Mouse (Mus musculus) forebrain, embryonic 12.5 days (tissue): ENCODE data around the gene Slfnl1. TPM values are rescaled to one million over a fixed set of nuclear protein-coding genes. Genes with fewer than 3 reads are reported as not detected.
A peak's percentile ranks its signal among the peaks of the same experiment; 100 is the strongest.

Experiments
- ATAC-seq: fragments of 200-750 bp; cut with Nextera tagmentation; 2 replicates; pipeline ENCODE4 v1.8.0; 2017; ENCODE audit warnings: moderate TSS enrichment; ENCODE audit not compliant: low FRiP score
- H3K27ac ChIP-seq: fragments of 300-500 bp; sonication (generic); 2 replicates; pipeline ENCODE4 v1.5.1; 2016; ENCODE audit warnings: mild to moderate bottlenecking
- H3K27me3 ChIP-seq: fragments of 300-500 bp; sonication (generic); 2 replicates; pipeline ENCODE4 v1.6.1; 2016; ENCODE audit warnings: mild to moderate bottlenecking
- H3K36me3 ChIP-seq: fragments of 300-500 bp; sonication (generic); replicated peaks from 2 replicates; pipeline ENCODE4 v1.6.1; 2016; ENCODE audit warnings: mild to moderate bottlenecking
- H3K4me1 ChIP-seq: fragments of 300-500 bp; sonication (generic); 2 replicates; pipeline ENCODE4 v1.6.1; 2016
- H3K4me2 ChIP-seq: fragments of 300-500 bp; sonication (generic); 2 replicates; pipeline ENCODE4 v1.6.1; 2016; ENCODE audit warnings: mild to moderate bottlenecking, moderate library complexity
- H3K4me3 ChIP-seq: fragments of 300-500 bp; sonication (generic); replicated peaks from 2 replicates; pipeline ENCODE4 v1.5.1; 2016; ENCODE audit warnings: mild to moderate bottlenecking
- H3K9ac ChIP-seq: fragments of 300-500 bp; sonication (generic); 2 replicates; pipeline ENCODE4 v1.6.1; 2016; ENCODE audit warnings: mild to moderate bottlenecking
- H3K9me3 ChIP-seq: fragments of 300-500 bp; sonication (generic); 2 replicates; pipeline ENCODE4 v1.6.1; 2016
- WGBS: fragments of 180-500 bp; shearing (Covaris S2); methylation state at CpG from one replicate; pipeline ENCODE4 v1.1.7; 2016; 5-methylcytosine and 5-hydroxymethylcytosine counted together
- polyA plus RNA-seq: library from polyadenylated mRNA; unstranded; fragments of >200 nt; fragmentation: Nextera tagmentation; extraction: Ambion mirVana; gene quantifications from 2 replicates; pipeline ENCODE4 v1.2.1, GENCODE M21; 2016

The Slfnl1 gene
- polyA plus RNA-seq, 1 experiment from 2014 or later: not detected

GRCm38 (mm10) chr4:120544896-120545295 is 12.9 kb downstream of the Slfnl1 start:
- WGBS: 84% methylated on average over 1 of the region's 1 CpGs
- no peak for ATAC-seq
- H3K4me2 ChIP-seq: no peak overlapping the region
- H3K9me3 ChIP-seq: no peaks in the 10 kb centered on the region
- no peak overlapping the region for H3K27ac ChIP-seq
- no peaks in the 10 kb centered on the region for H3K4me1 ChIP-seq
- H3K36me3 ChIP-seq: peaks cover 94% of the 10 kb centered on the region
- no peaks in the 10 kb centered on the region for H3K27me3 ChIP-seq
- H3K4me3 ChIP-seq: no peak overlapping the region
- H3K9ac ChIP-seq: no peak overlapping the region

DNA sequence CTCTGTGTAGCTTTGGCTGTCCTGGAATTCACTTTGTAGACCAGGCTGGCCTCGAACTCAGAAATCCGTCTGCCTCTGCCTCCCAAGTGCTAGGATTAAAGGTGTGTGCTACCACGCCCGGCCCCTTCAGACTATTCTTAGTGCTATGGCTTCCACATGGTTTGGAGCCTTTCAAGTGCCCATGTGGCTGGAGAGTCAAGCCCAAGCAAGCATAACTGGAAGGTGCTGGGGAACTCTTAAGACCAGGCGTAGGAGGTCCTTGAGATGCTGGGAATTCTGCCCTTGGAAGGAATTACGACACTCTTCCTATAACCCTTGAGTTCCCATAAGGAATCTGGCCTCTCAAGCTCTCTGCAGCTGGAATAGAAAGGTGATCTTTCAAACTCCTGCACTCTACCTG is 24.6 kb downstream of the Slfnl1 start:
- no peak overlapping the region for H3K4me2 ChIP-seq
- H3K9me3 ChIP-seq: no peaks in the 10 kb centered on the region
- H3K27ac ChIP-seq: no peak overlapping the region
- H3K4me3 ChIP-seq: no peak overlapping the region
- H3K27me3 ChIP-seq: no peaks in the 10 kb centered on the region
- no peak for ATAC-seq
- H3K9ac ChIP-seq: no peak overlapping the region
- 96% methylated on average over 6 of the region's 6 CpGs for WGBS
- H3K4me1 ChIP-seq: no peaks in the 10 kb centered on the region
- H3K36me3 ChIP-seq: peaks cover 91% of the 10 kb centered on the region

DNA sequence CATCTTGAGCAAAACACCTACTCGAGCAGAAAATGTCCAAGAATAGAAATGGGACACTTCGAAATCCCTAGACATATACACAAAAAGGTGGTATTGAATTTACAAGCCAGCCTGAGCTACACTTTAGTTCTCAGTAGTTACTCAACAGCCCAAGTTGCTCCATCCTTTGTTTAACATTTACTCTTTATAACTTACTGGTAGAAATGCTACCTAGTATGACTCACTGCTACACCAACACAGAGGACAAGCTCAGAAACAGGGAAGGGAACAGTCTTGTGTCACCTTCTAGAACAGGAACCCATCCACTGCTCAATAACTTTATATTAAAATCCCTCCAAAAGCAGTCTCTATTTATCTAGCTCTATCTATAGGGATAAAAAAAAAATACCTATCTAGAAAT is 33.7 kb downstream of the Slfnl1 start:
- Histone ChIP-seq H3K27ac (no peak overlapping the region), H3K4me3 (no peak overlapping the region), H3K4me2 (no peak overlapping the region), H3K36me3 (peaks cover 49% of the 10 kb centered on the region), H3K4me1 (peaks cover 20% of the 10 kb centered on the region), H3K9me3 (no peaks in the 10 kb centered on the region), H3K27me3 (no peaks in the 10 kb centered on the region), H3K9ac (no peak overlapping the region)
- 90% methylated on average over 2 of the region's 2 CpGs for WGBS
- ATAC-seq: no peak

- H3K4me1 ChIP-seq: peaks cover 23% of the 10 kb centered on the region
- no peak for ATAC-seq
- H3K9me3 ChIP-seq: no peaks in the 10 kb centered on the region
- peak overlapping the region; percentile 91 for H3K9ac ChIP-seq
- H3K27ac ChIP-seq: no peak overlapping the region
- peaks cover 4% of the 10 kb centered on the region; the same call in 1 of the 2 replicates for H3K27me3 ChIP-seq
- peaks cover 28% of the 10 kb centered on the region for H3K36me3 ChIP-seq
- 57% methylated on average over 5 of the region's 5 CpGs for WGBS
- H3K4me3 ChIP-seq: peak overlapping the region; percentile 14; the same call in 1 of the 2 replicates
- peak overlapping the region; percentile 64 for H3K4me2 ChIP-seq
Observed at GRCm38 (mm10) chr4:120568005-120568404, 36.0 kb downstream of the Slfnl1 start.

- ATAC-seq: no peak
- H3K9me3 ChIP-seq: no peaks in the 10 kb centered on the region
- H3K27me3 ChIP-seq: peaks cover 4% of the 10 kb centered on the region; the same call in 1 of the 2 replicates
- 4% methylated on average over 4 of the region's 4 CpGs for WGBS
- peak overlapping the region; percentile 81 for H3K4me3 ChIP-seq
- H3K27ac ChIP-seq: no peak overlapping the region
- peak overlapping the region; percentile 91 for H3K9ac ChIP-seq
- peaks cover 23% of the 10 kb centered on the region for H3K4me1 ChIP-seq
- H3K4me2 ChIP-seq: peak overlapping the region; percentile 64
- peaks cover 18% of the 10 kb centered on the region for H3K36me3 ChIP-seq
Observed at GRCm38 (mm10) chr4:120569025-120569424, 37.0 kb downstream of the Slfnl1 start.

- H3K27me3 ChIP-seq: peaks cover 4% of the 10 kb centered on the region; the same call in 1 of the 2 replicates
- H3K4me3 ChIP-seq: peak within 1 kb of the TSS; percentile 81
- H3K36me3 ChIP-seq: peaks cover 11% of the 10 kb centered on the region
- H3K4me1 ChIP-seq: peaks cover 23% of the 10 kb centered on the region
- H3K9me3 ChIP-seq: no peaks in the 10 kb centered on the region
- peak within 1 kb of the TSS; percentile 64 for H3K4me2 ChIP-seq
- under 1% methylated on average over 91 of the region's 97 CpGs for WGBS
- peak; percentile 97 for ATAC-seq
- H3K9ac ChIP-seq: peak within 1 kb of the TSS; percentile 91
- H3K27ac ChIP-seq: peak within 1 kb of the TSS; percentile 95
Observed at GRCm38 (mm10) chr4:120569486-120570437, 37.7 kb downstream of the Slfnl1 start, which contains the start of gene Ctps. TSS of gene Ctps (minus strand) at chr4:120570276.

DNA sequence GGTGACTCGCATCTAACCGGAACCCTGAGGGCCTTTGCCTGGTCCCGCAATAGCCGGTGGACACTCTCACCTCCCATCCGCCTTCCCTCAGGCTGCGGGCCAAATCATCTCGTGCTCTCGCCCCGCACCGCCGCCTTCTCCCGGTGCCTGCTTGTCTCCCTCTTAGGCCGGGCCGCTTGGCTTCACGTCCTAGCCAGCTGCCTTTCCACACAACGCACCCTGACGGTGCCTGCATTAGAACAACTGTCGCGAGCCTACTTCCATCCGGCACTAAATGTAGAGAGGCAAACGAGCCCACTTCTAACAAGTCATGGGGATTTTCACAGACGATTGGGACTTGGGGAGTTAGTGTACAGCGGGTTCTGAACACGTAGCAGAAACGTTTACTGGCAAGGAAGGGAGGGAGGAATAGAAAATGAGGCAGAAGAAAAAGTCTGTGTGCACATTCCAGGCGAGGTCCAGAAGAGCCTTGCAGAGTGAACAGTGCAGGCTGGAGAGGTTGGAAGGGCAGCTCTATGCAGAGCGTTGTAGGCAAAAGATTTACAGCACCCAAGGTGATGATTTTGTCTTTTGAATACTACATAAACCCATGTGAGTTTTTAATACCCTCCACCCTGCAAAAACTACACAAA is 38.5 kb downstream of the Slfnl1 start:
- Histone ChIP-seq H3K9me3 (no peaks in the 10 kb centered on the region), H3K4me1 (peaks cover 23% of the 10 kb centered on the region), H3K27me3 (peaks cover 4% of the 10 kb centered on the region; the same call in 1 of the 2 replicates), H3K9ac (peak overlapping the region; percentile 91), H3K4me2 (peak overlapping the region; percentile 64), H3K27ac (peak overlapping the region; percentile 95), H3K4me3 (peak overlapping the region; percentile 81), H3K36me3 (0 out of 2 replicates have a peak, but pooled peaks cover 6% of the 10 kb centered on the region)
- peak; percentile 72 for ATAC-seq
- 3% methylated on average over 27 of the region's 27 CpGs for WGBS

GRCm38 (mm10) chr4:120571070-120571464 is 39.0 kb downstream of the Slfnl1 start:
- ATAC-seq: no peak
- Histone ChIP-seq H3K4me2 (peak overlapping the region; percentile 64), H3K4me1 (peaks cover 23% of the 10 kb centered on the region), H3K4me3 (peak overlapping the region; percentile 81; the same call in 1 of the 2 replicates), H3K27ac (0 out of 2 replicates have a peak overlapping the region, but pooled peaks have one; percentile 95), H3K27me3 (peaks cover 4% of the 10 kb centered on the region; the same call in 1 of the 2 replicates), H3K9me3 (no peaks in the 10 kb centered on the region), H3K36me3 (0 out of 2 replicates have a peak, but pooled peaks cover 6% of the 10 kb centered on the region), H3K9ac (peak overlapping the region; percentile 91; the same call in 1 of the 2 replicates)
- WGBS: 82% methylated on average over 3 of the region's 3 CpGs

- WGBS: 73% methylated on average over 3 of the region's 3 CpGs
Observed at GRCm38 (mm10) chr4:120571691-120572090, 39.7 kb downstream of the Slfnl1 start.

DNA sequence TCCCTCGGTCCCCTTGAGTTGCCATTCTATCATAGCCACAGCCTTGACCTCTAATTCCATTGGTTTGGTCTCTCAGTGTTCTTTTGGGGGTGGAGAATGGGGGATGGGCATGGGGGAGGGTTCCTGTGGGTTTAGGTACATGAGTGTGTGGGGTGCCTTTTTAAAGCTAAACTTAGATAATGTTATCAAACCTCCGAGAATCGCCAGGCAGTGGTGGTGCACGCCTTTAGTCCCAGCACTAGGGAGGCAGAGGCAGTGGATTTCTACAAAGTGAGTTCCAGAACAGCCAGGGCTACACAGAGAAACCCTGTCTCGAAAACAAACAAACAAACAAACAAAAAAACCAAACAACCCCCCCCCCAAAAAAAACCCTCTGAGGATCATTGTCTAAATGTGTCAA is 48.9 kb downstream of the Slfnl1 start:
- H3K36me3 ChIP-seq: no peaks in the 10 kb centered on the region
- H3K9me3 ChIP-seq: no peaks in the 10 kb centered on the region
- H3K4me2 ChIP-seq: no peak overlapping the region
- no peaks in the 10 kb centered on the region; the same call in 1 of the 2 replicates for H3K4me1 ChIP-seq
- 90% methylated on average over 5 of the region's 5 CpGs for WGBS
- no peak overlapping the region for H3K4me3 ChIP-seq
- no peak overlapping the region for H3K9ac ChIP-seq
- no peak overlapping the region for H3K27ac ChIP-seq
- no peaks in the 10 kb centered on the region for H3K27me3 ChIP-seq
- ATAC-seq: no peak

More at GRCm38 (mm10) chr4:120571691-120572090, 39.7 kb downstream of the Slfnl1 start:
- ATAC-seq: no peak
- Histone ChIP-seq H3K9me3 (no peaks in the 10 kb centered on the region), H3K9ac (no peak overlapping the region), H3K27ac (no peak overlapping the region), H3K4me3 (no peak overlapping the region), H3K27me3 (peaks cover 4% of the 10 kb centered on the region; the same call in 1 of the 2 replicates), H3K4me2 (no peak overlapping the region), H3K36me3 (0 out of 2 replicates have a peak, but pooled peaks cover 1% of the 10 kb centered on the region), H3K4me1 (peaks cover 23% of the 10 kb centered on the region)

GRCm38 (mm10) chr4:120581711-120582110 is 49.7 kb downstream of the Slfnl1 start:
- Histone ChIP-seq H3K4me2 (no peak overlapping the region), H3K36me3 (no peaks in the 10 kb centered on the region), H3K9ac (no peak overlapping the region), H3K4me1 (no peaks in the 10 kb centered on the region; the same call in 1 of the 2 replicates), H3K27me3 (no peaks in the 10 kb centered on the region), H3K27ac (no peak overlapping the region), H3K4me3 (no peak overlapping the region), H3K9me3 (no peaks in the 10 kb centered on the region)
- WGBS: 82% methylated on average over 9 of the region's 9 CpGs
- no peak for ATAC-seq
